Mouse (Mus musculus) olfactory bulb, adult 2 months (tissue): ENCODE data around the gene Galntl6.

Experiments used
- CTCF ChIP-seq: fragments of 200-500 bp; IDR thresholded peaks from 2 replicates; pipeline ENCODE4 v1.5.1; 2012; ENCODE audit warnings: low read depth, mild to moderate bottlenecking, low read length, moderate library complexity; ENCODE audit not compliant: insufficient read depth
- POLR2A ChIP-seq: fragments of 200-500 bp; IDR thresholded peaks from 2 replicates; pipeline ENCODE4 v1.6.1; 2012; ENCODE audit warnings: mild to moderate bottlenecking, low read depth, low read length, moderate library complexity; ENCODE audit not compliant: insufficient read depth

DNA sequence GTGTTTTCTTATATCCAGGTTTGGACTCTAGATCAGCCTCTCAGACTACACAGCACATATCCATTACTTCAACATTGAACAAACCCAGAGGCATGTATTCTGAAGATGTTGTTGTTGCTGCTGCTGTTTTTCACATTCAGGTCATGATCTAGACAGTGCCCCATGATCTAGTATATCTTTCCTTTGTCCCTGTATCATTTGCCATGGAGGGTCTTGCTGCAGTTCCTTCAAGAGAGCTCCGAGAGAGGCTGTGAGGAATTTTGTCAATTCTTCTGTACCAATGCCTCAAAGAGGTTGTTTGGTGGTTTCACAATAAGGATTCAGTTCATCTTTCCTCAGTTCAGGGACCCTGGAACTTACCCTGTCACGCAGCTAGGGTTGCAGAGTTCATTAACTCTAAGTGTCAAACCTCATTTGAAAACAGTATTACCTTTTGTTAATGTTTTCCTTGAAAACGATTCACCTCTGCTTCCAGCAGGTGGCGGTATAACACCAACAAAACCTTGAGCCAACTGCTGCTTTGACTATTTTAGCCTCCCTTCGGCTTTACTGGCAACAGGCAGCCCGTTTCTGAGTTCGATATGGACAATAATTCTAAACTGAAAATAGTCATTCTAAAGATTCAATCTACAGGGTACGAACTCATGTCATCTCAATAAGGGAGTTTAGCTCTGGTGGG, 973.1 kb downstream of the Galntl6 start:
- TF ChIP-seq POLR2A, result no peak
- TF ChIP-seq CTCF, result no peak
